Mouse (Mus musculus) heart, postnatal 0 days (tissue): ENCODE results near the gene Insc. TPM values are rescaled to one million over a fixed set of nuclear protein-coding genes. Genes with fewer than 3 reads are reported as not detected.
"Not testable (repeated sequence)": the region's sequence is repeated elsewhere in the genome, so short reads cannot be mapped to it uniquely, and the experiment has no call there.

Experiments
- ATAC-seq: fragments of 200-750 bp; cut with Nextera tagmentation; 2 replicates; pipeline ENCODE4 v1.8.0; 2017; ENCODE audit warnings: low read depth, moderate number of reproducible peaks, moderate library complexity; ENCODE audit not compliant: insufficient read depth
- DNase-seq: peaks from one replicate; pipeline ENCODE4 v3.0.0-alpha.2; 2016; ENCODE audit warnings: low spot score
- H3K27ac ChIP-seq: fragments of 300-500 bp; sonication (generic); 2 replicates; pipeline ENCODE4 v1.5.1; 2014; ENCODE audit warnings: low read depth, mild to moderate bottlenecking
- H3K27me3 ChIP-seq: fragments of 300-500 bp; sonication (generic); 2 replicates; pipeline ENCODE4 v1.6.1; 2014; ENCODE audit warnings: low read length, mixed read lengths; ENCODE audit not compliant: control insufficient read depth, insufficient read depth
- H3K36me3 ChIP-seq: fragments of 300-500 bp; sonication (generic); replicated peaks from 2 replicates; pipeline ENCODE4 v1.6.1; 2014; ENCODE audit warnings: low read length, mixed read lengths; ENCODE audit not compliant: control insufficient read depth, insufficient read depth
- H3K4me1 ChIP-seq: fragments of 300-500 bp; sonication (generic); 2 replicates; pipeline ENCODE4 v1.6.1; 2014; ENCODE audit warnings: antibody characterized with exemption; ENCODE audit not compliant: control insufficient read depth, insufficient read depth
- H3K4me2 ChIP-seq: fragments of 300-500 bp; sonication (generic); 2 replicates; pipeline ENCODE4 v1.6.1; 2014; ENCODE audit warnings: low read depth, mild to moderate bottlenecking, low read length, moderate library complexity
- H3K4me3 ChIP-seq: fragments of 300-500 bp; sonication (generic); 2 replicates; pipeline ENCODE4 v1.5.1; 2014; ENCODE audit warnings: low read depth, low read length
- H3K9ac ChIP-seq: fragments of 300-500 bp; sonication (generic); replicated peaks from 2 replicates; pipeline ENCODE4 v1.6.1; 2014; ENCODE audit warnings: low read depth, low read length, mixed read lengths
- H3K9me3 ChIP-seq: fragments of 300-500 bp; sonication (generic); replicated peaks from 2 replicates; pipeline ENCODE4 v1.6.1; 2016; ENCODE audit warnings: low read length; ENCODE audit not compliant: control insufficient read depth
- CTCF ChIP-seq: IDR thresholded peaks from 2 replicates; pipeline ENCODE4 v1.5.1; 2016; ENCODE audit warnings: antibody characterized with exemption, control low read depth, low read depth
- EP300 ChIP-seq: IDR thresholded peaks from 2 replicates; pipeline ENCODE4 v1.6.1; 2016; ENCODE audit warnings: antibody characterized with exemption, low read depth
- WGBS: fragments of 180-500 bp; shearing (Covaris S2); extraction: QIAGEN DNeasy Blood & Tissue Kit; methylation state at CpG from one replicate; pipeline ENCODE4 v1.1.7; 2014; 5-methylcytosine and 5-hydroxymethylcytosine counted together
- polyA plus RNA-seq: library from polyadenylated mRNA; unstranded; fragments of >200 nt; fragmentation: Nextera tagmentation; extraction: Ambion mirVana; gene quantifications from 2 replicates; pipeline ENCODE4 v1.2.1, GENCODE M21; 2015
- total RNA-seq: library from RNA; depleted of rRNA; stranded (reverse); fragments of >200 nt; gene quantifications from 2 replicates; pipeline ENCODE4 v1.2.3, GENCODE M21; 2014; ENCODE audit warnings: low replicate concordance

Insc gene
- total and polyA plus RNA-seq, 2 experiments from 2014 or later, result 3.2 to 16.8 TPM

DNA sequence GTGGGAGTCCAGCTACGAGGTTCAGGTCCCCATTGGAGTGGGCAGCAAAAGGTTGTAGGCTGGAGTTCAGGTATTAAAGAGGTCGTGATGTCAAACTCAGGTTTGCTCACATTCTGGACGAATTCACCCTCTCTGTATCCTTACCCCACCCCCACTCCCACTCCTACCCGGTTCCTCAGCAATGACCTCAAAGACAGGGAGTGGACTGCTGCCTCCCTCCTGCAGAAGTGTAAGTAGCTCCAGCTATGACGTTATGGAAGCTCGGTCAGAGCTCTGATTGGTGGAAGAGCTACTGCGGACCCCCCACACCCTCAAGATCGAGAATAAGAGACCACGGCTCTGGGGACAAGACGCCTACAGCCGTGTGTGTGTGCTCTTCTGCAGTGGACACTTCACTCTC lies 25.2 kb upstream of the Insc start, which contains the start of gene Calcb:
Calcb (plus strand) TSS at position 344 of the 400 bp plus-strand sequence.
- TF ChIP-seq CTCF, result no peak
- no peak for TF ChIP-seq EP300
- H3K9me3 ChIP-seq, result 0 out of 2 replicates have a peak, but pooled peaks cover 2% of the 10 kb centered on the region
- peak within 1 kb of the TSS; percentile 52 for H3K4me2 ChIP-seq
- H3K9ac ChIP-seq, result no peak within 1 kb of the TSS
- peak within 1 kb of the TSS; percentile 16 for H3K4me3 ChIP-seq
- H3K27ac ChIP-seq, result no peak within 1 kb of the TSS
- H3K36me3 ChIP-seq, result no peaks in the 10 kb centered on the region
- ATAC-seq (no peak), DNase-seq (no peak)
- H3K4me1 ChIP-seq, result 0 out of 2 replicates have a peak, but pooled peaks cover 8% of the 10 kb centered on the region
- 6% methylated on average over 11 of the region's 11 CpGs for WGBS
- H3K27me3 ChIP-seq, result peaks cover 35% of the 10 kb centered on the region

DNA sequence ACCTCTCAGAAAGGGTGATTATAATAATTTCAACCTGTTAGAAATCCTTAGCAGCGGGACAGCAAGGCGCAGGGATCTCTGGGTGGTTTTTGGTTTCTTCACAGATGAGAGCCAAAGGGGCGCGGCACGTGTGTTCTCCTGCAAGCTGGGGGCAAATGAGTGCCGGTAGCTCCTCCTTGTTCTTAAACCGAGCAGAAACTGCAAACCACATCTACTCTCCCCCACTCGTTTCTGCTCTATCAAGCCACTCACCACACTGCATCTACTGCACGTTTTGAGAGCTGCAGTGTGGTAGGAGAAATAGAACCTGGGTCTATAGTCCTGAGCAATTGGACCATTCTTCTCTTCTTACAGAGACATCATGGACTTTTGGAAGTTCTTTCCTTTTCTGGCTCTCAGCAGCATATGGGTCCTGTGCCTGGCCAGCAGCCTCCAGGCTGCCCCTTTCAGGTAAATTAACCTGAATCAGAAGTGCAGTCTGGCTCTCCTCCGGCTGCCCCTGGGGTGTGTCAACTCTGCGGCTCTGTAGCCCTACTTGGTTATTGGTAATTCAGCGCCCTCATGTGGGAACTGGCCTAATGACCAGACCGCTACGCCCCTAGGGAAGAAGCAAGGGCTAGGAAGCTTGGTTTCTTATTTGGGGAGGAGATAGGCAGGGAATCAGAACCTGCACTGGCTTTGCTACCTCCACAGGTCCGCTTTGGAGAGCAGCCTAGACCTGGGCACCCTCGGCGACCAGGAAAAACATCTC lies 23.9 kb upstream of the Insc start:
- ATAC-seq, result peak; percentile 60; the same call in 1 of the 2 replicates
- no peaks in the 10 kb centered on the region for H3K36me3 ChIP-seq
- H3K9me3 ChIP-seq, result no peaks in the 10 kb centered on the region
- WGBS, result 1% methylated on average over 17 of the region's 17 CpGs
- H3K27me3 ChIP-seq, result peaks cover 35% of the 10 kb centered on the region
- H3K9ac ChIP-seq, result no peak overlapping the region
- TF ChIP-seq EP300 (no peak), CTCF (peak; percentile 66)
- no peak overlapping the region for H3K27ac ChIP-seq
- peak overlapping the region; percentile 16 for H3K4me3 ChIP-seq
- peak; percentile 51 for DNase-seq
- H3K4me1 ChIP-seq, result 0 out of 2 replicates have a peak, but pooled peaks cover 8% of the 10 kb centered on the region
- peak overlapping the region; percentile 52 for H3K4me2 ChIP-seq

DNA sequence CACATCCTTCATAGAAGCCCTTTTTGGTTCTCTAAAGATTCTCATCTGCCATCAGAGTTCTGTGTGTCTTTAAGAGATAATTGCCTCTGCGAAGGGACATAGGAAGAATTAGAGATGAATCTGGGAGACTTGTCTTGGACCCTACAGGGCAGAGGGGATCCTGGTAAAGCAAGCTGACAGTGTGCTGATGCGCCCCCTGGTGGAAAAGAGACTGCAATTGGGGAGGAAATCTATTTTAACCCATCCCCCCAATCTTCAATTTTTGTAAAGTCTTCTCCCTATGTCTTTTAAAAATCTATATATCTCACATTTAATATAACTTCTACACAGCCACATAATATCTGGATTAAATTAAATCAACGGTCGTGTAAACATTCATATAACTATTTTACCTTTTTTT lies 13.8 kb upstream of the Insc start:
- not testable (repeated sequence) for H3K4me2 ChIP-seq, H3K27ac ChIP-seq, H3K9me3 ChIP-seq, H3K36me3 ChIP-seq, H3K27me3 ChIP-seq, DNase-seq, H3K4me1 ChIP-seq, H3K4me3 ChIP-seq, H3K9ac ChIP-seq, ATAC-seq
- WGBS, result 60% methylated on average over 4 of the region's 4 CpGs
- peak; percentile 32 for TF ChIP-seq CTCF

DNA sequence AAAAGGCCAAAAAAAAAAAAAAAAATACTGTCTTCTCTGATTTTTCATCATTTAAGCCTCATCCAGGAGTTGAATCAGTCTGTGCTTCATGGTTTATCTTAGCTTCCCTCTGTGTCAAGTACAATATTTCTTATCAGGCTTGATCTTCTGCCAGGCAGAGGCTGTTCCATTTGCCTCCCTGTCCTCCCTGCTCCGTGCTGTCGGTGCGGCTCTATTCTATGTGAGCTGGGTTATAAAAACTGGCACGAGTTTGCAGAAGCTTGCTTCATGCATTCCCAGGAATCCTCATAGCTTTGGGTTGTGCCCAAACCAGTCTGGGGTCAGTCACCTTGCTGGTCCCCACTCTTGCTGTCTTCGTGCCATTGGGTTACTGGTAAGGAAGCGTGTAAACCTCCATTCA lies 12.3 kb upstream of the Insc start:
- no peak for TF ChIP-seq CTCF
- no peak for TF ChIP-seq EP300
- no peaks in the 10 kb centered on the region for H3K36me3 ChIP-seq
- H3K4me3 ChIP-seq, result no peak overlapping the region
- 75% methylated on average over 6 of the region's 6 CpGs for WGBS
- no peak overlapping the region for H3K9ac ChIP-seq
- H3K4me2 ChIP-seq, result no peak overlapping the region
- no peak overlapping the region for H3K27ac ChIP-seq
- H3K9me3 ChIP-seq, result no peaks in the 10 kb centered on the region
- ATAC-seq (no peak), DNase-seq (no peak)
- no peaks in the 10 kb centered on the region for H3K4me1 ChIP-seq
- no peaks in the 10 kb centered on the region for H3K27me3 ChIP-seq

DNA sequence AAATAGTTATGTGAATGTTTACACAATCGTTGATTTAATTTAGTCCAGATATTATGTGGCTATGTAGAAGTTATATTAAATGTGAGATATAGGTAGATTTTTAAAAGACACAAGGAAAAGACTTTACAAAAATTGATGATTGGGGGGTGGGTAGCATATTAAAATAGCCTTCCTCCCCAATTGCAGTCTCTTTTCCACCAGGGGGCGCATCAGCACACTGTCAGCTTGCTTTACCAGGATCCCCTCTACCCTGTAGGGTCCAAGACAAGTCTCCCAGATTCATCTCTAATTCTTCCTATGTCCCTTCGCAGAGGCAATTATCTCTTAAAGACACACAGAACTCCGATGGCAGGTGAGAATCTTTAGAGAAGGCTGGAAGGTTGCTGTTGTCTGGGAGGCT lies 11.8 kb upstream of the Insc start:
- H3K27me3 ChIP-seq, H3K27ac ChIP-seq, DNase-seq, H3K4me3 ChIP-seq, H3K4me2 ChIP-seq, H3K9ac ChIP-seq, H3K9me3 ChIP-seq, H3K36me3 ChIP-seq, H3K4me1 ChIP-seq, ATAC-seq: not testable (repeated sequence)
- WGBS, result 31% methylated on average over 4 of the region's 4 CpGs
- TF ChIP-seq CTCF, result peak; percentile 43

DNA sequence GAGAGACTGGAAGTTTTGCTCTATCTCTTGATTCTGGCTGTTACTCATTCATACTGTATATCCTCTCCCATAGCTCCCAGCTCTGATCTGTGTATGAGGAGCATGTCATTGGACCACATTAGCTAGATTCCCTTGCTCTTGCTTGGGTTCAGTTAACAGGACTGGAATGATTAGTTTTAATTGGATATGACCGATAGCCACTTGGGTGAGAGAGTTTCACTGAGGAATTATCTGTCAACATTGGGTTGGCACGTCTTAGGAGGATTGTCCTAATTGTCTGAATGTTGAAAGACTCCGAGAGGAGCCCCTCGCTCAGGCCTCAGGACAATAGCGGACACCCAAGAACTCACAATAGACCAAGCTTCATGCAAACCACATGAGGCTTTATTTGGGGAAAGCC lies 7.2 kb upstream of the Insc start:
- Histone ChIP-seq H3K9me3 (no peaks in the 10 kb centered on the region), H3K4me1 (no peaks in the 10 kb centered on the region), H3K9ac (no peak overlapping the region), H3K36me3 (no peaks in the 10 kb centered on the region), H3K4me2 (no peak overlapping the region), H3K27ac (no peak overlapping the region), H3K27me3 (no peaks in the 10 kb centered on the region), H3K4me3 (no peak overlapping the region)
- 82% methylated on average over 5 of the region's 5 CpGs for WGBS
- TF ChIP-seq CTCF (no peak), EP300 (no peak)
- ATAC-seq (no peak), DNase-seq (no peak)
